Mouse (Mus musculus) WW6 (cell line): Measurements from ENCODE around the gene Prr5l.

ENCODE experiments used
- DNase-seq: peaks from one replicate; pipeline ENCODE4 v3.0.0-alpha.2; 2013; ENCODE audit warnings: low read depth, low spot score

Gene Prr5l

DNA sequence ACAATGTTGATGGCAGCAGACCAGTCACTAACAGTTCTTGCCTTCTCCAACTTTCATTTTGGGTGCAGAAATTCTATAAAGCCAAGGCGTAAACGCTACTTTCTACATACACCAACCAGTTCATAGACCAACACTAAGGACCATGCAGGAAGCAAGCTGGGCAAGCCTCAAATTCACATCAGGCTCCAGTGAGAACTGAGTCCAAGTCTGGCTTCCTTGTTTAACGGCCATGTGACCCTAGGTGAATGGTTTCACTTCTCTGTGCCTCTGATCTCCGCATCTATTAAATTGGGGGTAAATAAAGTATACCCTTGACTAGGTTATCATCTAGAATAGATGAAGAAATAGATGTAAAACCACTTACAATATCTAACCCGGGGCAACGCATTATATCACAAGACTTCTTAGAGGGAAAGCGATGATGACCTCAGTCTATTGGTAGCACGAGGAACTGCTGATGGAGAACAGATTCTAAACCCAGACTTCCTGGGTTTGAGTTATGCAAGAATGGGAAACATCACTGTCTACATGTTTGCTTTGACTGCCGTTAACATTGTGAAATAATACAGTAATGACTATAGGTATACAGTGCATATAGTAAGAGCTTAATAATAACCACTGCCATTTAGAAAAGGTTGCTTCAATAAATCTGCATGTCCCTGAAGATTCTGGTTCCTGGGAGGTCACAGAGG is 1.2 kb downstream of the Prr5l start:
- DNase-seq = no peak

- peak; percentile 18 for DNase-seq
Observed at GRCm38 (mm10) chr2:101871179-101871578, 11.6 kb downstream of the Prr5l start.

DNA sequence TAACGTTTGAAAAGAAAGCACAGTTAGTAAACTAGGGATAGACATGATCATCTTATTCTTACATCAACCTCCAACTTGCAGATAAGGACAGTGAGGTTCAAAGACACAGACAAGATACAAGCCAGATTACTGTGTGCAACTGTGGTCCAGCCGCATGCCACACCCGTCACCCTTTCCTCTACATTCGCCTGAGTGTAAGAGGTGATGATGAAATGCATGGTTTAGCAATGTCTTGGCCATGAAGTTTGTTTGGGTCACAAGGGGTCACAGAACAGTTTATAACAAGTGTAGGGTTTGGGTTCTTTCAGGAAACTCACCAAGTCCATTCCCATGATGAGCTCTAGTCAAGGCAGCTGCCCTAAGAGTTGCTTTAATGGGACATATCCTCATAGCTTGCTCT is 14.1 kb downstream of the Prr5l start:
- DNase-seq = no peak

DNA sequence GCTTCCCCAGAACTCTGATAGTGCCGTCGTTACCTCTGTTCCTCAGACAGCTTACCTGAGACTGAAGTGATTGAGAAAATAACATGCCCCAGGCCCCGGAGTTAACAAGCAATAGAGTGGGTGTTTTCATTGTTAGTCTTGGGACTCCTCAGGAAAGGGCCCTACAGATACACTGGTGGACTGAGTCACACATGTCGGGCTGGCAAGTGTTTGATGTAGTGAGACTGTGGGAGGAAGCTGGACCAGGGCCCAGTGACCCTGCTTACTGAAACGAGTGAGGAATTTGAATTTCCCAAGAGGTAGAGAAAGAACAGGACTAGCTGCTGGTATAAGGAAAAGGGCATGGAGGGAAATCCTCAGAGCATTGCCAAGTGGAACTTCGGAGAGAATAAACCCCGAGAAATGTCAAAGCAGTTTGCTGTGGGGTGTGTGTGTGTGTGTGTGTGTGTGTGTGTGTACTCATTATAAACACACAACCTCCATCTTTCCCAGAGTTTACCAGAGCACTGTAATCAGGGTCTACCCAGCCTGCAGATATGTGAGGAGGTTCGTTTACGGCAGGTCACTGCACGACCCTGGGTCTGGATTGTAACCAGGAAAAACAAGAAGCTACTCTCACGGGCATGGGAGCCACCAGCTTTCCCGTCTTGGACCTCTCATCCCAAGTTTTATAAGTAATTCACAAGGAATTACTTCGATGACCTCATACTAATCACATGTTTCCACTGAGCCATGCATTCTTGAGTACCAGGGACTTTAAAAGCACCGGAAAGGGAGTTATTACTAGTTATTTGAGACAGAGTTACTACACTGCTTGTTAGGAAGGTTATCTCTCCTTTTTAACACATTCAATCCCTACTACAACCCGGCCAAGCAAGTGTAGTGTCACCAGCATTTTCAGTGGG is 20.4 kb downstream of the Prr5l start:
- DNase-seq = no peak

DNA sequence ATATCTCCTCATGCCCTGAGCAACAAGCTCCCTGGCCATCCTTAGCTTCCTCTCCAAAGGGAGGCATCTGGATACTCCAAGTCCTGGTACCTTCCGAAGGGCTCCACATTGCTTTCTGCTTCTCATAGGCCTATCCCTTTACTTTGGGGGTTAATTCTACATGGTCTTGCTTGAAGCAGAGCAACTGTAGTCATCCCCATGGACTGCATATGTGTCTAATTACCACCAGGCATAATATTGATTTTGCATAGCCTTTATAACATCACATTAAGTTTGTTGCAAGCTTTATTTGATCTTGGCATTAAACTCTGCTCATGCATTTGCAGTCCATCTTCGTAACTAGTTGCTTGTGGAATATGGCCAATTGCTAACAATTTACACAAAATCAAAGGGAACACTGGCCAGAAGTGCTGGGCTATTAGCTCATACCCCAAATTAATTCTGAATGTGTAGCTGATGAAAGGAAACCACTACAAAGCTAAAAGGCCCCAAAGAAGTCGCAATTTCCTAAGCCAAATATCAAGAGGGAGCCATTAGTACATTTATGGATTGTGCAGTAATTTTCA is 21.8 kb downstream of the Prr5l start:
- DNase-seq = no peak

DNA sequence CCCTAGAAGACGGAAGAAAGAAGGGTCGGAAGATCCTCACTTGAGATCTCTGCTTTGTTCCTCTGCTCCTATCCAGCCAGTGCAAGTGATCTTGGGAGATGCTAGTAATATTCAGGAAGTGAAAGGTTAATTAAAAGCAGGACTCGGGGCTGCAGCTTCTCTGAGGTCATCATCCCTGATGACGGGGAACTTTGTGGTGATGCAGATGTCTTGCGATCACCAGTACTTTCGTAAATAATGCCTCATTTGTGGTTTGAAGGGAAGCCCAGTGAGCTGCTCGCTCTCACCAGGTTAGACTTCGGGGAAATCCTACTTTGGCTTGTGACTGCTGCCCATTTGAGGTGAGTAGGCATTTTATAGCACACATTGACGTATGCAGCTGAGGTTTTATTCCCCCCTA is 26.7 kb downstream of the Prr5l start:
- DNase-seq = no peak

DNA sequence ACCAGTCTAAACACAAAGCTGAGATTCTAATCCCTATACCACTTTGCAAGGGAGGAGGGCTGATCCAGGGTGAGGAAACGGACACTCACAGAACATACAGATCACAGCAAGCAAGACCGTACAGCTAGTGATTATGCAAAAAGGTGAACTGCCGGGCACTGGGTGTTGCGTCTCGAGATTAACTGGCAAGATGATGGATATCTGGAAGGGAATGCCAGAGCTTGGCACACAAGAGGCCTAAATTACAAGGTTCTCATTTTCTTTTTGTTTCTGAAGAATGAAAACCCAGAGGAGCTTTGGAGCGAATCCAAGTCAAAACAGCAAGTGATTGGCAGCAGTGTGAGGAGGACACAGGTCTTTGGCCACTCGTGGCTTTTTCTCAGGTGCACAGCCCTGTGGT is 28.0 kb downstream of the Prr5l start:
- no peak for DNase-seq

DNA sequence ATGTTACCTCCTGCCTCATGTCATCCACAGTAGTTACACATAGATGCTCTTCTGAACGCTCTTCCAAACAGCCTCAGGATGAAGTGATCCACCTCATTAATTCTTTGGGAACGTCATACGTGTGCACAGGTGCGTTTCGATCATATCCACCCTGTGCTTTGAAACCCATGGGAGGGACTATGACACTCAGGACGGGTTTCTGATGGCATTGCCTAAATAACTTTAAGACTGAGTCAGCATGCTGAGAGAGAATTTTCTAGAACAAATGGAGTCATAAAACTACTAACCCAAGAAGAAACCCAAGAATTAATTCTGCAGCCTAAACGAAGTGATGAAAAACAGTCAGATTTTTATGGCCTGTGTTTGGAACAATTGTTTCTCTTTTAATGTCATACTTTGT is 40.1 kb downstream of the Prr5l start:
- DNase-seq = no peak

- no peak for DNase-seq
Observed at GRCm38 (mm10) chr2:101834816-101835523, 47.9 kb downstream of the Prr5l start.

GRCm38 (mm10) chr2:101832361-101832760 is 50.5 kb downstream of the Prr5l start:
- no peak for DNase-seq

GRCm38 (mm10) chr2:101831851-101832250 is 51.0 kb downstream of the Prr5l start:
- DNase-seq = no peak

DNA sequence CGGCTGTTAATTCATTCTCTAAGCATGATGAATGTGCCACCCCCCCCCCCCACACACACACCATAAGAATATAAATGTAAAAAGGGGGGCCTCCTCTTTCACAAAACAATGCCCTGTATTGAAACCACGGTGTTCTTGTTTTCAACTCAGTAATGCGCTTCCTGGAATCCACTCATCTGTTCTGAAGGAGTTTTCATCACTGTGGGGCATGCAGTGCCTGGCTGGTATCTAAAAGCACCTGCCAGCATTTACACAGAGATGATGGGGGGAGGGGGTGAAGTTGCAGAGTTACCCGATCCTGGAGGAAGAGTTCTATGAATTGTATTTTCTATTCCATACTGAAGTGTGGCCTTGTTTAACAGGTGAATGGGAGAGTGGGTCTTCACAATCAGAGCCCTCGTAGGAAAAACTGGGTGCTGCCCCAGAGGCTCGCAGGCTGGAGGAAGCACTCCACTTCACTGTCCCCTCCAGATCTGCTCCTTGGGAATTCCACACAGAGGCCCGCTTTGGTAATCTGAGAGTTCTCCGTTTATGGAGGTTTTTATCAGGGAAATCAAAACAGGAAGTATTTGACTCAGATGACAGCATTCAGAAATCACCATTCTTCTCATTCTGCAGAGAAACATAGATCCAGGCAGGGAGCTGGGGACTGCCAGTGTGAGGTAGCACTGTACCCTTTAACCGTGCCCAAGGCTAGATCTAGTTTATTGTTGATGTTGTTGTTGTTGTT is 52.5 kb downstream of the Prr5l start:
- no peak for DNase-seq

DNA sequence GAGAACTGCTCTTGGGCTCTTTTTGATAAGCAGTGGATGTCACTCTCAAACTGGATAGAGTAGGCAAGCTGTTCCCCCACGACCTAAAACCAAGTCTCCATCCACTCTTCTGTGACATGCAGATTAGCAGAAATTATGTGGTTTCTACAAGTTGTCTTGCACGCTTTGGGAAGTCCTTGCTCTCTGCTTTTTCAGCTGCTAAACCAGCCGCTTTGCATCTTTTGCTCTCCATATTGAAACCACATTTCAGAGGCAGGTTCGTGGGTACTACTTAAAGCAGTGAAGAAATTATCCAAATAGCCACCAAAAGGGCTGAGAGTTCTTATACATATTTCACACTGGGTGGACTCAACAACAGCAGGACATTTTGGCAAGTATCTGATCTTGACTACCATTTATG is 53.8 kb downstream of the Prr5l start:
- DNase-seq = no peak

DNA sequence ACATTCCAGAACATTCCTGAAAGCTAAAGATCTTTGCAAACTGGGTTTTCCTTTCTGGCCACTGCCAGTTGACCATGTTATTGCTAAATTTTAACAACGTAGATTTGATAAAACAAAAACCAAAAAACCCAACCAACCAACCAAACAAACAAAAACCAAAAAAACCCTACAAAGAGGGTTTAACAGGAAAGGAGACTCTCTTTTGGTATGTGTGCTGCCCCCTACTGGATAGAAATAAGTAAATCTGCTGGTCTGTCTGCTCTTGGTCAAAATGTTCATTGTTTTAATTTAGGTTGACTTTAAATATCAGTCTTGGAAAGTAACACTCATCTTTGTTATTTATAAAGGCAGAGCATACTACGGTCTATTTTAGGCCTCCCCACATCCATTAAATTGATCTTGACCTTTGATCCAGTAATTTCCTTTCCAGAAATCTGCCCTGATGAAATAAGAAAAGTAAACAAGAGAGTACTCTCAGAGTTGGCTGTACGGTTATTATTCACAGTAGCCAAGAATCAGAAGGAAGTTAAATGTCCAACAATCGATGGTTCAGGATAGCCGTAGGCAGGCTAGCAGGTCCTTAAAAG is 54.7 kb downstream of the Prr5l start:
- no peak for DNase-seq

GRCm38 (mm10) chr2:101827626-101828025 is 55.2 kb downstream of the Prr5l start:
- DNase-seq = no peak

GRCm38 (mm10) chr2:101826950-101827600 is 55.8 kb downstream of the Prr5l start:
- DNase-seq = no peak

DNA sequence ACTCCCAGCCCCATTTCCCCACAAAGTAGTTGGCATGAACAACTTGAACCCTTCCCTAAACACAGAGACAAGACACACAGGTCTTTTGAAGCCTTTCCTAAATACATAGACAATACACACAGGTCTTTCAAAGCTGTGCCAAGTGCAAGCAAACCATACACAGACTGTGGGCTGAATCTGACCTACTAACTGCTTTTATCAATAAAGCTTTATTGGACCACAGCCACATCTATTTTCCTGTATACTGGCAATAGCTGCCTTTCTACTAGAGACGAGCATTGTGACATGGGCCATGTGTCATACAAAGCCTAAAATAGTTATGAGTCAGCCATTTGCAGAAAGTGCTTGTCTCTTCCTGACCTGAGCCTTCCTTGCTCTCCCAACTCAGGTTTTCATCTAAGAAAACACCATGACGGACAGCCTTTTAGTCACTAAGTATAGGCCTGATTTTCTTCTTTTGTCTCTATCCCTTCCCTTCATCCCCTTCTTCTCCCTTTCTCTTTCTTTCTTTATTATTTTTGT is 56.6 kb downstream of the Prr5l start:
- no peak for DNase-seq

GRCm38 (mm10) chr2:101825226-101826120 is 57.4 kb downstream of the Prr5l start:
- no peak for DNase-seq

DNA sequence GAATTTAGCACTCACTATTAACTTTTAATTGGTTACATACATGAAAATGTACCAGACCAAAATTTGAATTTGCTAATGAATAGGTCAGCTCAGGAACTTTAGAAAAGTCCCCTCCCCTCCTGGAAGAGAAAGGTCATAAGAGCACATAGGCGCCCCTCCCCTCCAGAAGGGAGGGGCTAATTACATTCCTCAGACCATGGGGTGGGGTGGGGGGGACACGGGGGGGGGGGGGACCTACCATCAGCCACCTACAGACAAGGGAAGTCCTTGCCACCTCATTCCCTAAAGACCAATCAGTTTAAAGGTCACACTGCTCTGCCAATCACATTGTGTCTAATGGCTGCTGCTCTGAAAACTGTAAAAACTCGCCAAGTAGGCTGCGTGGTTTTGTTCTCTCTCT is 59.0 kb downstream of the Prr5l start:
- DNase-seq = no peak
